Mouse (Mus musculus) heart, adult 8-10 months (tissue): ENCODE measurements around the gene Zfp523. TPM values are rescaled to one million over a fixed set of nuclear protein-coding genes. Genes with fewer than 3 reads are reported as not detected.

Experiments used
- DNase-seq: peaks from one replicate; pipeline ENCODE4 v3.0.0; 2022; ENCODE audit warnings: low spot score
- total RNA-seq, 4 experiments: library from RNA; stranded (reverse); gene quantifications; 2 replicates each; pipeline ENCODE4 v1.2.4; 2022

Gene Zfp523
- 10 to 100 TPM; 12.2 to 18.5 (median 14.2) TPM for total RNA-seq

GRCm38 (mm10) chr17:28176775-28177539 is at the start of gene Zfp523:
Gene Zfp523 (plus strand): TSS chr17:28177129.
- peak; percentile 79 for DNase-seq

DNA sequence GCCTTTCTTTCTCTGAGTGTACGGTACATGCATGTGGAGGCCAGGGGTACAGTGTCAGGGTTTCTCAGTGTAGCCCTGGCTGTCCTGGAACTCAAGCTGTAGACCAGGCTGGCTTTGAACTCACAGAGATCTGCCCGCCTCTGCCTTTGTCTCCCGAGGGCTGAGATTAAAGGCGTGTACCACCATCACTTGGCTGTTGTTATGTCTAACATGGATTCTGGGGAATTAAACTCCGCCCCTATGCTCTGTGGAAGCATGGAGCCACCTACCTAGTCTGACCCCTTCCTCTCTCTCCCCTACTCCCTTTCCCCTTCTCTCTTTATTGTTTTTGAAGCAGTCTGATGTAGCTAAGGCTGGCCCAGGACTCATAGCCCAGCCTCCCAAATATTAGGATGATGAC is 47.1 kb upstream of the Zfp523 start:
- no peak for DNase-seq

DNA sequence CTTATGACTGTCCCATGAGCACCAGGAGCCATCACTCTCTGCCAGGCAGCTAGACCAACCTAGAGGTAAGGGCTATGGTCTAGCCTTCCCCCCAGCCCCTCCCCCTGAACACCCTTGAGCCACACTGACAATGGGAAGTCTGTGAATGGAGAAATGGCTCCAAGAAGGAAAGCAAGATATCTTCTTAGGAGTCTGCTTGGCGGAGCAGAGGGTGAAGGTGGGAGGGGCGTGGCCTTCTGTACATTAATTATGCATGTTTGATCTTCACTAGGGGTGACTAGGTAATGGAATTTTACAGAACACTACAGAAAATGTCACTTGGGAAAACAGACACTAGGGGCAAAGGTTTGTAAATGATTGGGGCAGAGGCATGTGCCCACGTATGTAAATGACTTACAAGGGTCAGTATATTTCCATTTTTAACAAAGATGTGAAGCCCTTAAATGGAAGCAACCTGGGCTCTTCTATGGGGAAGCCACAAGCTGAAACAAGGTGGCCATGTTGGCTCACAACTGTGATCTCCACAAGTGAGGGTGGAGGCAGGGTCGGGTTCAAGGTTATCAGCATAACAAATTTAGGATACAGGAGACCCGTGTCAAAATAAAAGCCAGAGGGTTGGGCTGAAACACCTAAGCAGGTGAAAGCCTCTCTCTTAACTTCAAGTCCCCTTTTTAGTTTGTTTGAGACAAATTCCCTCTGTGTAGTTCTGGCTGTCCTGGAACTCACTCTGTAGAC is 46.4 kb upstream of the Zfp523 start:
- DNase-seq: no peak

DNA sequence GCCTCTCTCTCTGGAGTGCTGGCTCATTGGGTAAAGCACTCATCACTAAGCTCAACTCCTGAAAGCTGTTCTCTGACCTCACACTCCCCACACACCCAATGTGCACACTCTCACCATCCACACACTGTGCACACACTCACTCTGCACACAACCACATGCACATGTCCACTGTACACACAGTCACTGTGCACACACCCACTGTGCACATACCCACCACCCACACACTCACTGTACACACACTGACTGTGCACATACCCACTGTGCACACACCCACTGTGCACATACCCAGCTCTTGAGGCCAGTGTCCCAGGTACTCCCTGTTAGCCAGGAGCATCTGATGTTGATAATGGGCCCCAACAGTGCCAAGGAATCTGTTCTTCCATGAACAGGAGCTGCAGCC is 45.8 kb upstream of the Zfp523 start:
- DNase-seq: no peak

- peak; percentile 27 for DNase-seq
Observed at GRCm38 (mm10) chr17:28133193-28133592, 43.7 kb upstream of the Zfp523 start.

GRCm38 (mm10) chr17:28135496-28135895 is 41.4 kb upstream of the Zfp523 start:
- no peak for DNase-seq

DNA sequence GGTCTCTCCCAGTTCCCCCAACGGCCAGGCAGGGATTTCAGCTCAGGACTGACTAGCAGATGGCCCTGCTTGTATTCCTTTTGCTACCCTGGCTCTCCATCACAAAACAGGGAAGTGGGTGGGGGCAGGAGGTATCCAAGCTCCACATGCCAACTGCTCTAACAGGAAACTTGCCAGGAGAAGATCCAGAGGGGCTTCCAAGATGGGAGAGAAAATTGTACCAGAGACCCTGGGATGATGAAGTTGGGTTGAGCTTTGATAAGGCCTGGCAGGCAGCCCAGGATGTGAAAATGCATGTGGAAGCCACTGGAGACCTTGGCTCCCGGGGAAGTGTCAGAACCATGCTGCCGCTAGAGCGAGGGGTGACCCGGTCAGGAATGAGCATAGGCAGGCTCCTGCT is 40.7 kb upstream of the Zfp523 start:
- DNase-seq: no peak

- no peak for DNase-seq
Observed at GRCm38 (mm10) chr17:28138013-28138412, 38.9 kb upstream of the Zfp523 start.

- DNase-seq: no peak
Observed at GRCm38 (mm10) chr17:28138685-28139084, 38.2 kb upstream of the Zfp523 start.

GRCm38 (mm10) chr17:28140431-28141204 is 36.3 kb upstream of the Zfp523 start:
- no peak for DNase-seq

DNA sequence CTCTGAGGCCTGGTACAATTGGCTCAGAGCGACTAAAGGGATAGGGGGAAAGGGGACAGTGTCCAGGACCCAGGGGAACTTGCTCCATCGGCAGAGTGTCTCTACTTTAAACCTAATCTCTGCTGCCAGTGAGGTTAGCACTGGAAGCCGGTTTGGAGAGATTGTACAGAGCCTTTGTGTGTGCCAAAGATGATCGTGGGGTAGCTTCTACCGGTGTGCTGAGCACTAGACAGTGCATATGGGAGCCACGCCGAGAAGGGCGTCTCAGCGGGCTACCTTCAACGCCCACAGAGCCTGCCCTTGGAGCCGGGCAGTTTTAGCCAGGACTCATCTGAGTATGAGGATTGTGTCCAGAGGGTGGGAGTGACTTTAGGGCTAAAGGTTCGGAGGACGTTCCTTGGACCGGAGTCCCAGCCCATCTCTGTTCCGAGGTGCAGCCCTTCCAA is 35.7 kb upstream of the Zfp523 start:
- DNase-seq: no peak

DNA sequence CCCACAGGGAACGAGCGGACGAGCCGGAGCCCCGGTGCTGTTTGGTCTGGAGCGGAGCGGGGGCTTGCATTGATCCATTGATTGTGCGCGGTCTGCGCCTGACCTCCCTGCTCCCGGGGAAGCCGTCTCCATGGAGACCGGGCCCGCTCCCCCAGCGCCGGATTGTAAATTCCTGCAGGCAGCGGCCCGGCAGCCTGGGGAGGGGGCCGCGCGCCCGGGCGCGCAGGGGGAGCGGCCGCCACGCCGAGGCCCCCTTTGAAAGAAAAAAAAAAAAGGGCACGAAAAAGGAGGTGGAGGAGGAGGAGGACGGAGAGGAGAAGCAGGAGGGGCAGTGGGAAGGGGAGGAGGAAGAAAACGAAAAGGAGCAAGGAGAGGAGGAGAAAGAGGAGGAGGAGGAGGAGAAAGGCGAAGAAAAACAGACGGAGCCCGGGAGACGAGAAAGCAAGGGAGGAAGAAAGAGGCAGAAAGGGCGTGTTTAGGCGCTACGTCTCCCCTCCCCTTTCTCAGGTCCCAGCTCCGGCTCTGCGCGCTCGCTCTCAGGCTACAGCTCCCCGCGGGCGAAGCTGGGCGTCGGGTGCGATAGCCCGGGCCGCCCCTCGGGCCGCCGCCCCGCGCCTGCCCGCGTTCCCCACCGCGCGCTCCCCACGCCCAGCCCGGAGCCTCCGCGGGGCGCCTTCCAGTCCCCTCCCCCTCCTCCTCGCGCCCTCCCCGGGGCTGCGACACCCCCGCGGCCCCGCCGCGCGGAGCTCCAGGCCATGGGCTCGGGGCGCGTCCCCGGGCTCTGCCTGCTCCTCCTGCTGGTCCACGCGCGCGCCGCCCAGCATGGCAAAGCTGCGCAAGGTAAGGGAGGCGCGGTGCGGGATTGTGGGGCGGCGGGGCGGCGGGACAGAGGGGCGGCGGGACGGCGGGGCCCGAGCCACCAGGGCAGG is 34.9 kb upstream of the Zfp523 start, which contains the start of gene Scube3:
Gene Scube3, plus strand, starts transcription at position 371 of the 929 bp plus-strand sequence.
- no peak for DNase-seq

- DNase-seq: no peak
Observed at GRCm38 (mm10) chr17:28142700-28143610, 34.0 kb upstream of the Zfp523 start.

GRCm38 (mm10) chr17:28143751-28144150 is 33.2 kb upstream of the Zfp523 start:
- no peak for DNase-seq

- no peak for DNase-seq
Observed at GRCm38 (mm10) chr17:28144241-28144640, 32.7 kb upstream of the Zfp523 start.

GRCm38 (mm10) chr17:28148288-28148687 is 28.6 kb upstream of the Zfp523 start:
- DNase-seq: no peak

GRCm38 (mm10) chr17:28149734-28150133 is 27.2 kb upstream of the Zfp523 start:
- DNase-seq: no peak

GRCm38 (mm10) chr17:28150456-28150855 is 26.5 kb upstream of the Zfp523 start:
- DNase-seq: no peak

- DNase-seq: no peak
Observed at GRCm38 (mm10) chr17:28153095-28153494, 23.8 kb upstream of the Zfp523 start.

- DNase-seq: no peak
Observed at GRCm38 (mm10) chr17:28154970-28155369, 22.0 kb upstream of the Zfp523 start.
